Mouse (Mus musculus) heart, embryonic 14.5 days (tissue): ENCODE data around the gene Ubl7. TPM values are rescaled to one million over a fixed set of nuclear protein-coding genes. Genes with fewer than 3 reads are reported as not detected.
A peak's percentile ranks its signal among the peaks of the same experiment; 100 is the strongest.

Experiments used
- ATAC-seq: fragments of 200-750 bp; cut with Nextera tagmentation; 2 replicates; pipeline ENCODE4 v1.8.0; 2017; ENCODE audit warnings: low read depth, moderate TSS enrichment; ENCODE audit not compliant: insufficient number of reproducible peaks, insufficient read depth, low FRiP score
- H3K27ac ChIP-seq, 2 experiments: fragments of 200-500 bp in 1 of 2; fragments of 300-500 bp in 1 of 2; sonication (generic) in 1 of 2; replicated peaks in 1 of 2; 2 replicates each; pipeline ENCODE4 v1.5.1; 2012 to 2014; ENCODE audit warnings: low read depth in 2 of 2, low read length in 2 of 2, control low read depth in 1 of 2, mild to moderate bottlenecking in 1 of 2, mixed read lengths in 1 of 2; ENCODE audit not compliant: control insufficient read depth in 1 of 2, insufficient read depth in 1 of 2
- H3K27me3 ChIP-seq: fragments of 300-500 bp; sonication (generic); 2 replicates; pipeline ENCODE4 v1.6.1; 2014; ENCODE audit warnings: mild to moderate bottlenecking, low read length, control low read depth; ENCODE audit not compliant: control insufficient read depth, insufficient read depth
- H3K36me3 ChIP-seq: fragments of 300-500 bp; sonication (generic); 2 replicates; pipeline ENCODE4 v1.6.1; 2014; ENCODE audit warnings: mild to moderate bottlenecking, control low read depth, low read length, mixed read lengths; ENCODE audit not compliant: control insufficient read depth, insufficient read depth
- H3K4me1 ChIP-seq, 2 experiments: fragments of 200-500 bp in 1 of 2; fragments of 300-500 bp in 1 of 2; sonication (generic) in 1 of 2; 2 replicates each; pipeline ENCODE4 v1.6.1; 2012 to 2014; ENCODE audit warnings: low read length in 2 of 2, control low read depth in 1 of 2, mixed read lengths in 1 of 2; ENCODE audit not compliant: control insufficient read depth in 2 of 2, insufficient read depth in 2 of 2
- H3K4me2 ChIP-seq: fragments of 300-500 bp; sonication (generic); 2 replicates; pipeline ENCODE4 v1.6.1; 2014; ENCODE audit warnings: mild to moderate bottlenecking, low read length
- H3K4me3 ChIP-seq, 2 experiments: fragments of 200-500 bp in 1 of 2; fragments of 300-500 bp in 1 of 2; sonication (generic) in 1 of 2; 2 replicates each; pipeline ENCODE4 v1.5.1; 2012 to 2014; ENCODE audit warnings: low read length in 2 of 2, mild to moderate bottlenecking in 2 of 2, control low read depth in 1 of 2, low read depth in 1 of 2, moderate library complexity in 1 of 2; ENCODE audit not compliant: control insufficient read depth in 1 of 2, insufficient read depth in 1 of 2
- H3K9ac ChIP-seq: fragments of 300-500 bp; sonication (generic); 2 replicates; pipeline ENCODE4 v1.6.1; 2014; ENCODE audit warnings: mild to moderate bottlenecking, low read length
- H3K9me3 ChIP-seq: fragments of 300-500 bp; sonication (generic); 2 replicates; pipeline ENCODE4 v1.6.1; 2016; ENCODE audit warnings: low read length, control low read depth; ENCODE audit not compliant: control insufficient read depth
- WGBS: fragments of 180-500 bp; shearing (Covaris S2); extraction: QIAGEN DNeasy Blood & Tissue Kit; methylation state at CpG from one replicate; pipeline ENCODE4 v1.1.7; 2014; 5-methylcytosine and 5-hydroxymethylcytosine counted together
- polyA plus RNA-seq: library from polyadenylated mRNA; unstranded; fragments of >200 nt; fragmentation: Nextera tagmentation; extraction: Ambion mirVana; gene quantifications from 2 replicates; pipeline ENCODE4 v1.2.1, GENCODE M21; 2014

Ubl7 gene
- polyA plus RNA-seq = 107 and 114 TPM in 2 replicates

DNA sequence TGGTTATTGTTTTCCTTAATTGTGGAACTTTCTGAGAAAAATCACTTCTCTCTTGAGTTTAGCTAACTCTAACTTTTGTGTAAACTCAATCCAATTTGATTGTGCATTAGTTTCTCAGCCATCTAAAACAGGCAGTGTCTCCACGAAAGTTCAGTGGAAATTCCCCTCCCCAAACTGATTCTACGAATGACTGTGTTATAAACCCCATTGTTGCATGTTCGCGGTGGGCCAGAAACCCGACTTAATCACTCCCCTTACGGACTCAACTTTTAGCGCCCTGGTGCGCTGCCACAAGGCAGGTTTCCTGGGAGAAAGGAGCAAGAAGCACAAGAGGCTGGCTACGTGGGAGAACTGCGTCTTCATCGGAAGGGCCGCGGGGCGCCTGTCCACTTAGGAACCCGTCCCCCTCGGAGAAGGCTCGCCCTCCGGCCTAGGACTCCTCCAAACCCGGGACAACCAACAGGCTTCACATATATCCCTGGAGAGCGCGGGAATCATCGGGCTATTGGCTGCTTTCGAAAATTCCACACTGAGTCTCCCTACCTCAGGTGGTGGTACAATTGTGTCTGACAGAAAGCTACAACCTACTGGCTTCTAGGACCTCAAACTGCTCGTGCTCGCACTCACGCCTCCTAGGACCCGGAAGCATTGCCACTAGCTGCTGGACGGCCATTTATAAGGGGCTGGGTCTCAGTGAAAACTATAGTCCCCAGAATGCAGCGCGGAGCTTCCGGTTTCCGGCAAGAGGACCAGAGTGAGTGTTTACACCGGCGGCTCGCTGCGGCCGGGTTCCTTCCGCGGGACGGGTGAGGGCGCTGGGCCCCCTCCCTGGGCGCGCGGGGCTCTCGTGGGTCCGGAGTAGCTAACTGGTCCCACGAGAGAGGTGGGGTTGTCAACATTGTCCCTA, at the start of gene Ubl7:
TSS of gene Ubl7 (plus strand) at position 726 of the 907 bp plus-strand sequence.
- peak within 1 kb of the TSS; percentile 59 to 61 for H3K4me3 ChIP-seq
- peak within 1 kb of the TSS; percentile 67 to 83 for H3K27ac ChIP-seq
- H3K4me2 ChIP-seq = peak within 1 kb of the TSS; percentile 77
- H3K9me3 ChIP-seq = no peaks in the 10 kb centered on the region
- peaks cover 3 to 11% of the 10 kb centered on the region in 2 experiments for H3K4me1 ChIP-seq
- peak within 1 kb of the TSS; percentile 85 for H3K9ac ChIP-seq
- under 1% methylated on average over 47 of the region's 47 CpGs for WGBS
- ATAC-seq = peak; percentile 87
- H3K27me3 ChIP-seq = no peaks in the 10 kb centered on the region
- peaks cover 26% of the 10 kb centered on the region for H3K36me3 ChIP-seq

GRCm38 (mm10) chr9:57861951-57862471, 48.8 kb upstream of the Ubl7 start:
- Histone ChIP-seq H3K27me3 (no peaks in the 10 kb centered on the region), H3K27ac (no peak overlapping the region), H3K4me3 (no peak overlapping the region), H3K36me3 (no peaks in the 10 kb centered on the region), H3K4me1 (0 out of 4 replicates have a peak, but pooled peaks cover 0 to 2% of the 10 kb centered on the region in 2 experiments), H3K9ac (no peak overlapping the region), H3K9me3 (no peaks in the 10 kb centered on the region), H3K4me2 (no peak overlapping the region)
- 49% methylated on average over 9 of the region's 9 CpGs for WGBS
- ATAC-seq = no peak

DNA sequence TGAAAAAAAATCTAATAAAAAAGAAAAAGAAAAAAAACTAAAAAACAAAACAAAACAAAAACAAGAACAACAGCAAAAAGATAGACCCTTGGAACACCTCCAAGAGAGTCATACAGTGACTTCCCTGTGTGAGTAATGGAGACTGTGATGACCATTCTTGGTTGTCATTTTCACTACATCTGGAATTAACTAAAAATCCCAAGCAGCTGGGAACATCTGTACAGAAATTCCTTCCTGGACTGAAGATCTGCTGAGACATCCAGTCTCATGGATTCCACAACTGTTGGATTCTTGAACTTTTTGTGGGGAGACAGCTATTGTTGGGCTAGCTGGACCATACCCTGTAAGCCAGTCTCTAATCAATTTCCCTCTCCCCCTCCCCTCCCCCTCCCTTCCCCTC, 46.4 kb upstream of the Ubl7 start:
- H3K9ac ChIP-seq = no peak overlapping the region
- no peaks in the 10 kb centered on the region for H3K9me3 ChIP-seq
- no peaks in the 10 kb centered on the region for H3K36me3 ChIP-seq
- no peak for ATAC-seq
- no peak overlapping the region for H3K4me2 ChIP-seq
- no peak overlapping the region for H3K4me3 ChIP-seq
- H3K4me1 ChIP-seq = 0 out of 4 replicates have a peak, but pooled peaks cover 0 to 2% of the 10 kb centered on the region in 2 experiments
- no peaks in the 10 kb centered on the region for H3K27me3 ChIP-seq
- no peak overlapping the region for H3K27ac ChIP-seq

DNA sequence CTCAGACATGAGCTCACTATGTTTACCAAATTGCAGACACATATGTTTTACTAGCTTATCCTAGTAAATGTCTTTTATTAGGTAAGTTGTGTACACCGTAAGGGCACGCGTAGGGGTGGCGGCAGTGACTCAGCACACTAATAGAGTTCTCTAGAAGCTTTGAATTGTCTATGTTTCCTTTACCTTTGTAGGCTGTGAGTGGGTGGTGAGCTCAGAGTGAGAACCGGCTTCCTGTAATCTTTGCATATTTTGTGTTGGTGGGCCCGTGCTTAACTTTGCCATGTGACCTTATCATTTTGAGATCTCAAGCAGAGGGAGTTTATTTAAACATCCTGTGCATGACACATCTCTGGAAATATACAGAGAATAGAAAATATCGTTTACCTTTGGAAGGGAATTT, 44.2 kb upstream of the Ubl7 start:
- Histone ChIP-seq H3K9me3 (no peaks in the 10 kb centered on the region), H3K4me1 (0 out of 4 replicates have a peak, but pooled peaks cover 0 to 2% of the 10 kb centered on the region in 2 experiments), H3K27ac (no peak overlapping the region), H3K4me2 (no peak overlapping the region), H3K36me3 (no peaks in the 10 kb centered on the region), H3K9ac (no peak overlapping the region), H3K4me3 (no peak overlapping the region), H3K27me3 (no peaks in the 10 kb centered on the region)
- ATAC-seq = no peak
- 68% methylated on average over 7 of the region's 7 CpGs for WGBS

DNA sequence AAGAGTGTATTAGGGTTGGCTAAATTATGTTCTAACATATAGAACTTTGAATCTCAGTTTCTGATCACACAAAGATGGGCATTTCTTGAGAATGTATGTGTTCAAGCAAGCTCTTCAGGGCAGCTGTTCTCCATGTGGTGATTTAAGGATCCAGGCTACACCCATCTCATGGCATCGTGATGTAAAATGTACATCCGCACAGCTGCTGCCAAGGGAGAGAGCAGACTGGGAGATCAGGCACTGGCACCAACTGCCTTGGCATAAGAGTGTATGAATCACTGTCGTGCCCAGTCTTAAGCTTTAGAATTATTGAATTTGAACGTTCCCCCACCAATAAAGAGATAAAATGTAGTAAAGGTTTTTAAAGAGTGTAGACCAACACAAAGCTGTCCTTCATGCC, 43.5 kb upstream of the Ubl7 start:
- Histone ChIP-seq H3K4me1 (no peaks in the 10 kb centered on the region), H3K27ac (no peak overlapping the region), H3K4me3 (no peak overlapping the region), H3K9me3 (no peaks in the 10 kb centered on the region), H3K9ac (no peak overlapping the region), H3K27me3 (no peaks in the 10 kb centered on the region), H3K4me2 (no peak overlapping the region), H3K36me3 (no peaks in the 10 kb centered on the region)
- no peak for ATAC-seq
- 86% methylated on average over 4 of the region's 4 CpGs for WGBS

- Histone ChIP-seq H3K27ac (no peak overlapping the region), H3K27me3 (no peaks in the 10 kb centered on the region), H3K9ac (no peak overlapping the region), H3K36me3 (no peaks in the 10 kb centered on the region), H3K4me2 (no peak overlapping the region), H3K9me3 (no peaks in the 10 kb centered on the region), H3K4me1 (no peaks in the 10 kb centered on the region), H3K4me3 (no peak overlapping the region)
- 75% methylated on average over 5 of the region's 5 CpGs for WGBS
- no peak for ATAC-seq
Observed at GRCm38 (mm10) chr9:57867880-57868279, 42.9 kb upstream of the Ubl7 start.

DNA sequence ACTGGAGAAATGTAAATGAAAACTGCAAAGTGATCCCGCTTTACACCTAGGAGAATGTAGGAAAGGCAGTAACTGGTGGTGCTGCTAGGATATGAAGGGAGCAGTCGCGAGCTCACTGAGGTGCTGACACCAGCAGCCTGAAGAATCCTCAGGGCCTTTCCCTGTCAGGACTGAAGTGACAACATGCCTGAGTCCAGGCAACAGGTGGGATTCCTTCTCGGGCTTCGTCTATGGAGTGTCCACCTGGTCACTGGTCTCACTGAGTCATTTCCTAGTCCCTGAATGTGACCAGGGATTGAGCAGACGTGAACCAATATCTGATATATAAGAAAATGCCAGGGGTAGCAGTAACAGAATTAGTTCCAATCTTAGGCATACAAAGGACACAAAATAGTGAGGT, 42.0 kb upstream of the Ubl7 start:
- H3K9me3 ChIP-seq = no peaks in the 10 kb centered on the region
- no peaks in the 10 kb centered on the region for H3K36me3 ChIP-seq
- 64% methylated on average over 6 of the region's 6 CpGs for WGBS
- no peak overlapping the region for H3K27ac ChIP-seq
- H3K4me2 ChIP-seq = no peak overlapping the region
- H3K4me1 ChIP-seq = no peaks in the 10 kb centered on the region
- no peak overlapping the region for H3K9ac ChIP-seq
- no peak overlapping the region for H3K4me3 ChIP-seq
- no peaks in the 10 kb centered on the region for H3K27me3 ChIP-seq
- no peak for ATAC-seq
